Mouse (Mus musculus): ENCODE data around the gene Rasgef1b. TPM values are rescaled to one million over a fixed set of nuclear protein-coding genes. Genes with fewer than 3 reads are reported as not detected.

The Rasgef1b gene
- polyA plus RNA-seq, 1 experiment from 2014 or later, result 8.8 TPM

DNA sequence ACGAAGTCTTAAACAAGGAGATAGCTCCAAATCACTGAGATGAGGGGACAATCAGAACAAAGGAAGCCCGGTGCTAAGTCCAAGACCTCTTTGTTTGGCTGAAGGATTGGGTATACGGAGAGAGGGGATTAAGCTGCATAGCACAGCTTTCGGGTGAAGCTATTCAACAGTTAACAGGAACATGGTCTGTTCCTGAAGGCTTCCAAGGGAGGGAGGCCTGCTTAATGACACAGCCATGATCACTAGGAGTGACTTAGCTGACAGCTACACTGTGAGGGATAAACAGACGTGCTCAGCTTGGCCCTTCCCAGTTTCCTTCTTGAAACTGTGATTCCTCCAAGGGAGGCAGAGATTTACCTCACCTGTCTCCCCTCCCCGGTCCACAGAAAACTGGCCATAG, 41.0 kb downstream of the Rasgef1b start:
- Histone ChIP-seq H3K9ac (ENCODE audit: low read depth, low read length) (no peak overlapping the region), H3K9me3 (ENCODE audit: control insufficient read depth, low read length) (no peaks in the 10 kb centered on the region), H3K27me3 (ENCODE audit: control insufficient read depth, insufficient read depth, low read length) (no peaks in the 10 kb centered on the region), H3K4me2 (replicated peaks; ENCODE audit: low read depth, low read length) (no peak overlapping the region), H3K4me1 (ENCODE audit: control insufficient read depth, insufficient read depth, low read length) (peaks cover 3% of the 10 kb centered on the region; the same call in 1 of the 2 replicates), H3K36me3 (ENCODE audit: control insufficient read depth, insufficient read depth, low read length) (no peaks in the 10 kb centered on the region), H3K4me3 (ENCODE audit: low read length) (no peak overlapping the region), H3K27ac (ENCODE audit: low read depth, low read length) (no peak overlapping the region)
- WGBS, result 59% methylated on average over 6 of the region's 6 CpGs
- no peak for ATAC-seq (ENCODE audit: low FRiP score, low TSS enrichment)

DNA sequence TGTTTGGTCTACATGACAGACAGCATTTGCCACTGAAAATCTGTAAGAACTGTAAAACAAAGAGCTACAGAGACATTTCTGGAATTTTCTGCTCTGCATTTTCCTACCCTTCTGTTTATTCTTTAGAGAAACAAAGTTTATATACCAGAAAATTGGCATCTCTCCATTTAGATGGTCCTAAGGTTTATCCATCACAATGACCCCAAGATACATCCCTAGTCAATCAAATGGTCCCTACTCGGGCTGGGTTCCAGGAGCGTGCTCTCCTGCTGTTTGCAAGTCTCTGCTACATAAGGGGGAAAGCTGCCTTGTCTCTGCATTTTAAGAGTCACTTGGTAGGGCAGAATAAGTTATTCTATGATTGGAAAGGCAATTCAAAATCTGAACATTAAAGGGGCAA, 44.8 kb downstream of the Rasgef1b start:
- Histone ChIP-seq H3K36me3 (ENCODE audit: control insufficient read depth, insufficient read depth, low read length) (no peaks in the 10 kb centered on the region), H3K4me2 (replicated peaks; ENCODE audit: low read depth, low read length) (no peak overlapping the region), H3K4me1 (ENCODE audit: control insufficient read depth, insufficient read depth, low read length) (peaks cover 3% of the 10 kb centered on the region; the same call in 1 of the 2 replicates), H3K27ac (ENCODE audit: low read depth, low read length) (no peak overlapping the region), H3K9ac (ENCODE audit: low read depth, low read length) (no peak overlapping the region), H3K27me3 (ENCODE audit: control insufficient read depth, insufficient read depth, low read length) (no peaks in the 10 kb centered on the region), H3K4me3 (ENCODE audit: low read length) (no peak overlapping the region), H3K9me3 (ENCODE audit: control insufficient read depth, low read length) (no peaks in the 10 kb centered on the region)
- ATAC-seq (ENCODE audit: low FRiP score, low TSS enrichment), result no peak
- WGBS, result 29% methylated on average over 2 of the region's 2 CpGs

GRCm38 (mm10) chr5:99669971-99670571, 58.8 kb downstream of the Rasgef1b start:
- Histone ChIP-seq H3K4me2 (replicated peaks; ENCODE audit: low read depth, low read length) (no peak overlapping the region), H3K36me3 (ENCODE audit: control insufficient read depth, insufficient read depth, low read length) (no peaks in the 10 kb centered on the region), H3K27ac (ENCODE audit: low read depth, low read length) (no peak overlapping the region), H3K4me3 (ENCODE audit: low read length) (no peak overlapping the region), H3K4me1 (ENCODE audit: control insufficient read depth, insufficient read depth, low read length) (no peaks in the 10 kb centered on the region), H3K27me3 (ENCODE audit: control insufficient read depth, insufficient read depth, low read length) (no peaks in the 10 kb centered on the region), H3K9ac (ENCODE audit: low read depth, low read length) (no peak overlapping the region), H3K9me3 (ENCODE audit: control insufficient read depth, low read length) (no peaks in the 10 kb centered on the region)
- 50% methylated on average over 9 of the region's 9 CpGs for WGBS
- ATAC-seq (ENCODE audit: low FRiP score, low TSS enrichment), result no peak

- Histone ChIP-seq H3K4me1 (ENCODE audit: control insufficient read depth, insufficient read depth, low read length) (no peaks in the 10 kb centered on the region), H3K9me3 (ENCODE audit: control insufficient read depth, low read length) (no peaks in the 10 kb centered on the region), H3K9ac (ENCODE audit: low read depth, low read length) (no peak overlapping the region), H3K4me2 (replicated peaks; ENCODE audit: low read depth, low read length) (no peak overlapping the region), H3K27ac (ENCODE audit: low read depth, low read length) (no peak overlapping the region), H3K4me3 (ENCODE audit: low read length) (no peak overlapping the region), H3K36me3 (ENCODE audit: control insufficient read depth, insufficient read depth, low read length) (no peaks in the 10 kb centered on the region), H3K27me3 (ENCODE audit: control insufficient read depth, insufficient read depth, low read length) (no peaks in the 10 kb centered on the region)
- no peak for ATAC-seq (ENCODE audit: low FRiP score, low TSS enrichment)
- 48% methylated on average over 5 of the region's 5 CpGs for WGBS
Observed at GRCm38 (mm10) chr5:99656024-99656423, 72.8 kb downstream of the Rasgef1b start.

- H3K4me2 ChIP-seq (replicated peaks; ENCODE audit: low read depth, low read length), result no peak overlapping the region
- no peak overlapping the region for H3K27ac ChIP-seq (ENCODE audit: low read depth, low read length)
- H3K9ac ChIP-seq (ENCODE audit: low read depth, low read length), result no peak overlapping the region
- H3K4me3 ChIP-seq (ENCODE audit: low read length), result no peak overlapping the region
- no peak for ATAC-seq (ENCODE audit: low FRiP score, low TSS enrichment)
- no peaks in the 10 kb centered on the region for H3K36me3 ChIP-seq (ENCODE audit: control insufficient read depth, insufficient read depth, low read length)
- no peaks in the 10 kb centered on the region for H3K4me1 ChIP-seq (ENCODE audit: control insufficient read depth, insufficient read depth, low read length)
- no peaks in the 10 kb centered on the region for H3K27me3 ChIP-seq (ENCODE audit: control insufficient read depth, insufficient read depth, low read length)
- WGBS, result 83% methylated on average over 10 of the region's 10 CpGs
- no peaks in the 10 kb centered on the region for H3K9me3 ChIP-seq (ENCODE audit: control insufficient read depth, low read length)
Observed at GRCm38 (mm10) chr5:99652931-99653330, 75.9 kb downstream of the Rasgef1b start.

GRCm38 (mm10) chr5:99641407-99641806, 87.5 kb downstream of the Rasgef1b start:
- ATAC-seq (ENCODE audit: low FRiP score, low TSS enrichment), result no peak
- Histone ChIP-seq H3K4me3 (ENCODE audit: low read length) (no peak overlapping the region), H3K4me1 (ENCODE audit: control insufficient read depth, insufficient read depth, low read length) (no peaks in the 10 kb centered on the region), H3K9ac (ENCODE audit: low read depth, low read length) (no peak overlapping the region), H3K36me3 (ENCODE audit: control insufficient read depth, insufficient read depth, low read length) (no peaks in the 10 kb centered on the region), H3K27ac (ENCODE audit: low read depth, low read length) (no peak overlapping the region), H3K9me3 (ENCODE audit: control insufficient read depth, low read length) (no peaks in the 10 kb centered on the region), H3K4me2 (replicated peaks; ENCODE audit: low read depth, low read length) (no peak overlapping the region), H3K27me3 (ENCODE audit: control insufficient read depth, insufficient read depth, low read length) (no peaks in the 10 kb centered on the region)
- WGBS, result 95% methylated on average over 6 of the region's 6 CpGs

GRCm38 (mm10) chr5:99636575-99636974, 92.3 kb downstream of the Rasgef1b start:
- Histone ChIP-seq H3K9ac (ENCODE audit: low read depth, low read length) (no peak overlapping the region), H3K4me3 (ENCODE audit: low read length) (no peak overlapping the region), H3K9me3 (ENCODE audit: control insufficient read depth, low read length) (no peaks in the 10 kb centered on the region), H3K27ac (ENCODE audit: low read depth, low read length) (no peak overlapping the region), H3K4me2 (replicated peaks; ENCODE audit: low read depth, low read length) (no peak overlapping the region), H3K36me3 (ENCODE audit: control insufficient read depth, insufficient read depth, low read length) (no peaks in the 10 kb centered on the region), H3K27me3 (ENCODE audit: control insufficient read depth, insufficient read depth, low read length) (no peaks in the 10 kb centered on the region), H3K4me1 (ENCODE audit: control insufficient read depth, insufficient read depth, low read length) (no peaks in the 10 kb centered on the region)
- ATAC-seq (ENCODE audit: low FRiP score, low TSS enrichment), result no peak
- WGBS, result 41% methylated on average over 7 of the region's 7 CpGs

DNA sequence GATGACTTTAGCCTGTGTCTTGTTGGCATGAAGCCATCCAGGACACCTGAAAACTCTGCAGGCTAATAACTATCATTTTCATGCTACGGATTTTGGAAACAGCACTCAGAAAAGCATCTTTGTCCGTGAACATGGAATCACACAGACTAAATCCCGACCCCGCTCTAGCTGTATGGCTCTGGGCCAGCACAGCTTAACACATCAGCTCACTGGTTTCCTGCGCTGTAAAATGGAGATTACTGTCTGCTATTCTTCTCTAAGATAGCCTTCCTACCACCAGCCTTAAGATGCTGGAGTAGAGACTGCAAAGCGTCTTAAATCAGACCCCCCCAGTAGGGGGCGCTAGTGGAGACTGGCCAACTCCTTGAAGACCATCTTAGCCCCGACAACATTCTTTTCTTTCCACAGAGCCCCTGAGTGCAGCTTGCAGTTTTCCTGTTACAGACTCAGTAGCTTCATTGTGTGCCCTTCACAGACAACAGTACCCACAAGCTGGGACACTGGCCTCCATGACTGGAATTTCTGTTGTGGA, 94.8 kb downstream of the Rasgef1b start:
- H3K9me3 ChIP-seq (ENCODE audit: control insufficient read depth, low read length), result no peaks in the 10 kb centered on the region
- 88% methylated on average over 8 of the region's 8 CpGs for WGBS

DNA sequence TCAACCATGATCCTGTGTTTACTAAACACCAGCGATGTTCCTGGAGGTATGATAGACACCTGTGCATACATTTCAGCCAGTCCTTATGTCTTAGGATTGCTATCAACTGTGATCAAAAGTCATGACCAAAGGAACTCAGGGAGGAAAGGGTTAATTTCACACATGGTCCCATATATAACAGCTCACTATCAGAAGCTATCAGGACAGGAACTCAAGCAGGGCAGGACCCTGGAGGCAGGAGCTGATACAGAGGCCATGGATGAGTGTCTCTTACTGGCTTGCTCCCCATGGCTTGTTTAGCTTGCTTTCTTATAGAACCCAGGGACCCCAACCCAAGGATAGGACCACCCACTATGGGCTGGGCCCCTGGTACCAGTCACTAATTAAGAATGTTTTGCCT, 95.3 kb downstream of the Rasgef1b start:
- ATAC-seq (ENCODE audit: low FRiP score, low TSS enrichment), result no peak
- Histone ChIP-seq H3K9me3 (ENCODE audit: control insufficient read depth, low read length) (no peaks in the 10 kb centered on the region), H3K36me3 (ENCODE audit: control insufficient read depth, insufficient read depth, low read length) (no peaks in the 10 kb centered on the region), H3K4me3 (ENCODE audit: low read length) (no peak overlapping the region), H3K27me3 (ENCODE audit: control insufficient read depth, insufficient read depth, low read length) (no peaks in the 10 kb centered on the region), H3K4me1 (ENCODE audit: control insufficient read depth, insufficient read depth, low read length) (no peaks in the 10 kb centered on the region), H3K4me2 (replicated peaks; ENCODE audit: low read depth, low read length) (no peak overlapping the region), H3K27ac (ENCODE audit: low read depth, low read length) (no peak overlapping the region), H3K9ac (ENCODE audit: low read depth, low read length) (no peak overlapping the region)
- WGBS, result 86% methylated on average over 1 of the region's 1 CpGs

More for the DNA sequence above, 94.8 kb downstream of the Rasgef1b start:
- Histone ChIP-seq H3K27me3 (ENCODE audit: control insufficient read depth, insufficient read depth, low read length) (no peaks in the 10 kb centered on the region), H3K27ac (ENCODE audit: low read depth, low read length) (no peak overlapping the region), H3K4me3 (ENCODE audit: low read length) (no peak overlapping the region), H3K4me1 (ENCODE audit: control insufficient read depth, insufficient read depth, low read length) (no peaks in the 10 kb centered on the region), H3K4me2 (replicated peaks; ENCODE audit: low read depth, low read length) (no peak overlapping the region), H3K36me3 (ENCODE audit: control insufficient read depth, insufficient read depth, low read length) (no peaks in the 10 kb centered on the region), H3K9ac (ENCODE audit: low read depth, low read length) (no peak overlapping the region)
- no peak for ATAC-seq (ENCODE audit: low FRiP score, low TSS enrichment)

All from kidney, embryonic 14.5 days (tissue).